Mouse (Mus musculus): ENCODE measurements around the gene Aldh4a1.

- TF ChIP-seq CTCF (IDR thresholded peaks at IDR 0.05; ENCODE audit: borderline replicate concordance, insufficient read depth, low read depth, low read length) = no peak
- TF ChIP-seq POLR2A (IDR thresholded peaks at IDR 0.05; ENCODE audit: borderline replicate concordance, insufficient read depth, low read length) = no peak
These were observed 8.0 kb upstream of the Aldh4a1 start for GRCm38 (mm10) chr4:139614524-139615260.
